In the genomic region with DNA sequence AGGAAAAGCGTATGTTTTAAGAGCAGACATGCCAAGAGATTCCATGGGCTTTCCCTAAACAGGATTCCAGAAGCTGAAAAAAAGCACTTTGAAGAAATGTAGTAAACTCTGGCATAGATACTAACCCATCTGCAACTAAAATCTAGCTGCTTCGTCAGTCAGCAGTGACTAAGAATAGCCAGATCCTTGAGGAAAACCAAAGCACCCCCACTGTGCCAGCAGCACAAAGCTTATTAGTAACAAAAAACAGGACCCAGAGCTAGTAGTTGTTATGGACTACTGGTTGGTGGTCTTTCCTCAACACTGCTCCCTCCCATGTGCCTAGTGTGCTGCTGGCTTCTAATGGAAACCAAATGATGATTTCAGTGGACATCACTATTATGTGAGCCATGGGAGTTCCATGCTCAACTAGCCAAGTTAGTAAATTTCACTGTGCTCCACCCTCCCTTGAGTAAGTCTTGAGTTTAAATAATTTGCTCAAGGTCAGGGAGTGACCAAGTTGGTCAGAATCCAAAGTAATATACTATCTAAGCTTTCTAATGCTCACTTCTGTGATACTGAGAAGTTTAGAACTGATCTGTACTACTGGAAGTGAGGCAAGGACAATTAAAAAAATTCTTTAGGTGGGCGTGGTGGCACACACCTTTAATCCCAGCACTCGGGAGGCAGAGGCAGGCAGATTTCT, we compare ENCODE assay signal across 18 mouse cellular contexts. TPM values are rescaled to one million over a fixed set of nuclear protein-coding genes. Genes with fewer than 3 reads are reported as not detected.
DNase-seq lines count a peak whose midpoint lies in the region; ATAC-seq and TF ChIP-seq lines count a peak whose summit lies in the region.
"Had no signal": no experiment of that assay in that cellular context is flagged by ENCODE, and none has a peak within 500 bp of the region (broad histone marks: within the 10 kb centered on the region; RNA-seq: fewer than 3 reads in every experiment).

No protein-coding gene starts in this region.

- peaks cover 10% of the 10 kb centered on the region for H3K4me1 ChIP-seq in kidney, embryonic 15.5 days
- peaks cover 10% of the 10 kb centered on the region; the same call in 1 of the 2 replicates for H3K4me1 ChIP-seq in kidney, adult 2 months (ENCODE audit: control insufficient read depth, insufficient read depth, low read length)
- H3K4me1 ChIP-seq: embryonic facial prominence, embryonic 10.5 days had no signal

- peaks cover 48% of the 10 kb centered on the region for H3K36me3 ChIP-seq in kidney, embryonic 15.5 days
- no peaks in the 10 kb centered on the region for H3K36me3 ChIP-seq in kidney, adult 2 months (ENCODE audit: control insufficient read depth, insufficient read depth, low read length)

- H3K9ac ChIP-seq in kidney, embryonic 15.5 days = no peak overlapping the region
- H3K9ac ChIP-seq: midbrain, embryonic 15.5 days; neural tube, embryonic 13.5 days had no signal

- H3K27ac ChIP-seq in gastrocnemius, adult 2 months = peak overlapping the region; percentile 59
- H3K27ac ChIP-seq in kidney, embryonic 15.5 days = peak overlapping the region; percentile 59; the same call in 1 of the 2 replicates
- H3K27ac ChIP-seq in kidney, adult 2 months (ENCODE audit: insufficient read depth, low read depth, low read length) = no peak overlapping the region
- H3K27ac ChIP-seq: embryonic facial prominence, embryonic 10.5 days; macrophage; midbrain, embryonic 15.5 days; neural tube, embryonic 13.5 days had no signal

- no peak overlapping the region for H3K4me3 ChIP-seq in gastrocnemius, adult 2 months
- no peak overlapping the region for H3K4me3 ChIP-seq in kidney, embryonic 15.5 days (replicated peaks)
- H3K4me3 ChIP-seq in kidney, adult 2 months (ENCODE audit: insufficient read depth, low read depth, low read length) = no peak overlapping the region
- H3K4me3 ChIP-seq: embryonic facial prominence, embryonic 10.5 days; erythroblast, embryonic 14.5 days; midbrain, embryonic 15.5 days; neural tube, embryonic 13.5 days had no signal

- H3K9me3 ChIP-seq in kidney, embryonic 15.5 days (replicated peaks) = no peaks in the 10 kb centered on the region
- H3K9me3 ChIP-seq: embryonic facial prominence, embryonic 10.5 days; midbrain, embryonic 15.5 days; neural tube, embryonic 13.5 days had no signal

- intact Hi-C loops in gastrocnemius, adult 2 months (cut with DNase I) = no loop called here

- WGBS in kidney, embryonic 15.5 days = 79% methylated on average over 4 of the region's 4 CpGs
- WGBS in kidney, adult 2 months = 69% methylated on average over 4 of the region's 4 CpGs

- no peak for TF ChIP-seq CTCF in gastrocnemius, adult 2 months (IDR thresholded peaks at IDR 0.05)
- no peak for TF ChIP-seq CTCF in kidney, adult 2 months (conservative IDR thresholded peaks at IDR 0.05; ENCODE audit: insufficient read depth, insufficient read length, low read depth, low read length)

- no peak overlapping the region for H3K4me2 ChIP-seq in kidney, embryonic 15.5 days
- H3K4me2 ChIP-seq: midbrain, embryonic 15.5 days; neural tube, embryonic 13.5 days had no signal

- no peaks in the 10 kb centered on the region for H3K27me3 ChIP-seq in kidney, embryonic 15.5 days
- no peaks in the 10 kb centered on the region for H3K27me3 ChIP-seq in kidney, adult 2 months (replicated peaks; ENCODE audit: control insufficient read depth, insufficient read depth, low read length)
- H3K27me3 ChIP-seq: midbrain, embryonic 15.5 days; neural tube, embryonic 13.5 days had no signal

- no peak for TF ChIP-seq POLR2A in kidney, adult 2 months (IDR thresholded peaks at IDR 0.05; ENCODE audit: low read depth, low read length)

- no peak for ATAC-seq in kidney, embryonic 15.5 days (replicated peaks; ENCODE audit: low FRiP score)
- no peak for ATAC-seq in activated CD4-positive, CD25-positive, alpha-beta regulatory T cell, adult 4 months
- ATAC-seq: intestine, embryonic 16.5 days; midbrain, embryonic 15.5 days had no signal

- DNase-seq in gastrocnemius, adult 2 months = no peak
- no peak for DNase-seq in gastrocnemius, postnatal 25 days
- no peak for DNase-seq in kidney, adult 2 months
- DNase-seq in 3T3-L1 (ENCODE audit: low read depth, low spot score) = peak; percentile 17
- DNase-seq in adipocyte (ENCODE audit: low spot score) = peak; percentile 35
- DNase-seq in ovary, adult 18-20 months (ENCODE audit: low spot score) = no peak
- DNase-seq: heart, postnatal 10 days; kidney, postnatal 4 days; layer of hippocampus, postnatal 36 days; lung, adult 2 months had no signal

RNA-seq across cellular contexts. Expression of gene Nkiras2, which starts 14.6 kb away (rescaled TPM):
- total RNA-seq in gastrocnemius, adult 2 months (2021) = 10 to 100 TPM; 15.3 to 21.9 TPM
- 10 to 100 TPM; 19.9 to 21.5 TPM for total RNA-seq in gastrocnemius, postnatal 25 days (2021)
- 59.7 and 63.5 TPM in 2 replicates for polyA plus RNA-seq in kidney, embryonic 15.5 days (2015; fragmentation: Nextera tagmentation; extraction: Ambion mirVana)
- 60.5 and 63.1 TPM in 2 replicates for polyA plus RNA-seq in kidney, adult 2 months (2012; rRNA removed)
- polyA plus RNA-seq in activated CD4-positive, CD25-positive, alpha-beta regulatory T cell, adult 4 months (2017; shearing (Covaris generic)) = 10 to 100 TPM; 28.2 to 28.8 TPM

RNA-seq across cellular contexts. Expression of gene Dnajc7, which starts 15.5 kb away (rescaled TPM):
- 100 to 1,000 TPM; 116 TPM for total RNA-seq in gastrocnemius, adult 2 months (2021)
- total RNA-seq in gastrocnemius, postnatal 25 days (2021) = 100 to 1,000 TPM; 123 to 126 TPM
- 238 and 241 TPM in 2 replicates for polyA plus RNA-seq in kidney, embryonic 15.5 days (2015; fragmentation: Nextera tagmentation; extraction: Ambion mirVana)
- polyA plus RNA-seq in kidney, adult 2 months (2012; rRNA removed) = 30.0 and 45.6 TPM in 2 replicates
- polyA plus RNA-seq in activated CD4-positive, CD25-positive, alpha-beta regulatory T cell, adult 4 months (2017; shearing (Covaris generic)) = 100 to 1,000 TPM; 237 to 338 TPM

RNA-seq across cellular contexts. Expression of gene Cnp, which starts 29.8 kb away (rescaled TPM):
- total RNA-seq in gastrocnemius, adult 2 months (2021) = 1 to 10 TPM; 3.2 to 4.4 TPM
- 1 to 10 TPM; 8.6 to 9.6 TPM for total RNA-seq in gastrocnemius, postnatal 25 days (2021)
- polyA plus RNA-seq in kidney, embryonic 15.5 days (2015; fragmentation: Nextera tagmentation; extraction: Ambion mirVana) = 25.3 and 29.6 TPM in 2 replicates
- polyA plus RNA-seq in kidney, adult 2 months (2012; rRNA removed) = 10.5 and 13.5 TPM in 2 replicates
- polyA plus RNA-seq in activated CD4-positive, CD25-positive, alpha-beta regulatory T cell, adult 4 months (2017; shearing (Covaris generic)) = 100 to 1,000 TPM; 181 to 201 TPM

RNA-seq across cellular contexts. Expression of gene Ttc25, which starts 59.1 kb away (rescaled TPM):
- under 1 TPM; 0.10 to 0.31 TPM for total RNA-seq in gastrocnemius, adult 2 months (2021)
- total RNA-seq in gastrocnemius, postnatal 25 days (2021) = under 1 TPM; 0.36 to 0.38 TPM
- 0.99 and 1.1 TPM in 2 replicates for polyA plus RNA-seq in kidney, embryonic 15.5 days (2015; fragmentation: Nextera tagmentation; extraction: Ambion mirVana)
- 0.84 and 1.4 TPM in 2 replicates for polyA plus RNA-seq in kidney, adult 2 months (2012; rRNA removed)
- under 1 TPM in 1 of 2 experiments, not detected in 1; 0.15 TPM for polyA plus RNA-seq in activated CD4-positive, CD25-positive, alpha-beta regulatory T cell, adult 4 months (2017; shearing (Covaris generic))
- polyA plus RNA-seq: erythroblast, embryonic 14.5 days had no signal

Comparison
In these comparisons a context has a peak if more than half of its experiments do, and no peak if none do; other contexts are left out.
1. DNase-seq: peak in 3T3-L1 (single experiment) and adipocyte (single experiment); none in gastrocnemius, adult 2 months (single experiment), gastrocnemius, postnatal 25 days (single experiment), kidney, adult 2 months (single experiment) and ovary, adult 18-20 months (single experiment).